Mouse (Mus musculus) T-helper 1 cell (primary cell): ENCODE measurements around the gene Slc22a14.

ENCODE experiments used
- in situ Hi-C: fragments of 300-600 bp; cut with MboI, MseI; formaldehyde crosslinking; loops from one replicate; pipeline ENCODE4 v1.15.1; 2025; ENCODE audit warnings: high pct_unique_total_duplicates

Gene Slc22a14

GRCm38 (mm10) chr9:119146098-119146770 lies 219.1 kb downstream of the Slc22a14 start:
- in situ Hi-C loops: no loop called here

GRCm38 (mm10) chr9:119145638-119146037 lies 219.7 kb downstream of the Slc22a14 start:
- in situ Hi-C loops: no loop called here

- in situ Hi-C loops: no loop called here
Measured at GRCm38 (mm10) chr9:119145137-119145536, 220.2 kb downstream of the Slc22a14 start.

GRCm38 (mm10) chr9:119144696-119145095 lies 220.7 kb downstream of the Slc22a14 start:
- in situ Hi-C loops: no loop called here

GRCm38 (mm10) chr9:119143372-119143771 lies 222.0 kb downstream of the Slc22a14 start:
- in situ Hi-C loops: no loop called here

GRCm38 (mm10) chr9:119142066-119142465 lies 223.3 kb downstream of the Slc22a14 start:
- in situ Hi-C loops: no loop called here

- in situ Hi-C loops: no loop called here
Measured at GRCm38 (mm10) chr9:119138836-119139235, 226.5 kb downstream of the Slc22a14 start.

- in situ Hi-C loops: no loop called here
Measured at GRCm38 (mm10) chr9:119130692-119131091, 234.7 kb downstream of the Slc22a14 start.

- in situ Hi-C loops: no loop called here
Measured at GRCm38 (mm10) chr9:119128436-119129181, 236.7 kb downstream of the Slc22a14 start.

GRCm38 (mm10) chr9:119122596-119123369 lies 242.6 kb downstream of the Slc22a14 start:
- in situ Hi-C loops: no loop called here

- in situ Hi-C loops: no loop called here
Measured at GRCm38 (mm10) chr9:119120168-119120560, 245.2 kb downstream of the Slc22a14 start.
